Mouse (Mus musculus) erythroblast, adult 5-6 weeks (primary cell): ENCODE measurements around the gene Vmn1r148. TPM values are rescaled to one million over a fixed set of nuclear protein-coding genes. Genes with fewer than 3 reads are reported as not detected.
"Not testable (repeated sequence)": the region's sequence is repeated elsewhere in the genome, so short reads cannot be mapped to it uniquely, and the experiment has no call there.

ENCODE experiments used
- ATAC-seq: replicated peaks from 2 replicates; pipeline ENCODE4 v1.8.0; 2016; ENCODE audit warnings: moderate number of reproducible peaks, mild to moderate bottlenecking, moderate TSS enrichment, inconsistent platforms; ENCODE audit not compliant: poor library complexity, low FRiP score, severe bottlenecking
- total RNA-seq, 2 experiments: library from RNA; stranded (forward) in 1 of 2; stranded (reverse) in 1 of 2; fragments of 150-400 nt in 1 of 2; fragments of 200-764, 138-1000 nt in 1 of 2; gene quantifications; 2 replicates each; pipeline versions ENCODE4 v1.2.3 to v1.2.4; 2015 to 2017; ENCODE audit warnings: low replicate concordance in 2 of 2

Gene Vmn1r148
- total RNA-seq (2015; ENCODE audit: low replicate concordance) (not detected in 2 replicates), total RNA-seq (2017; ENCODE audit: low replicate concordance) (not detected in 2 replicates)

DNA sequence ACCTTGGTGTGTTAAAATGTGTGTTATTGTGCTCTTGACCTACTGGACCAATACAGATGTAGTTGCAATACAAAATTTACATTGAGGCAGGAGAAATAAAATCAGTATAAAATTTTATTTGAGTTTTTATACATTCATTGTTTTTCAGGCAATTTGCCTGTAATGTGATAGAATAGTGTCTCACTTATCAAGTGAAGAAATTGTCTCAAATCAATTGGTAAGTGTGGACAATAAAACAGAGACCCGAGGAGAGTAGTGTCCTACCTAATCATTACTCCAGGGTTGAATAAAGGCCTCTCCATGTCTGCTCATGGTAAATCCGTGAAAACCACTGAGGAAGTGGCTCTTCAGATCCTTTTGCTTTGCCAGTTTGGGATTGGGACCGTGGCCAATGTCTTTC is at the start of gene Vmn1r148:
TSS of gene Vmn1r148 (plus strand) at position 301 of the 400 bp plus-strand sequence.
- not testable (repeated sequence) for ATAC-seq

DNA sequence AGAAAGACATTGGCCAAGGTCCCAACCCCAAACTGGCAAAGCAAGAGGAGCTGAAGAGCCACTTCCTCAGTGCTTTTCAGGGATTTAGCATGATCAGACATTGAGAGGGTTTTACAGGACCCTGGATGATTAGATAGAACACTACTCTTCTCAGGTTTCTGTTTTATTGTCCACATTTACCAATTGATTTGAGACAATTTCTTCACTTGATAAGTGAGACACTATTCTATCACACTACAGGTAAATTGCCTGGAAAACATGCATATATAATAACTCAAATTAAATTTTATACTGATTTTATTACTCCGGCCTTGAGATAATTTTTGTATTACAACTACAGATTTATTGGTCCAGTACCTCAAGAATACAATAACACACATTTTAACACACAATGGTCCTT is 42.4 kb upstream of the Vmn1r148 start, which contains the start of gene Gm8660:
TSS of gene Gm8660 (minus strand) at position 101 of the 400 bp plus-strand sequence.
- ATAC-seq, result not testable (repeated sequence)

GRCm38 (mm10) chr7:22438129-22438528 is 24.7 kb downstream of the Vmn1r148 start, which contains the start of gene Vmn1r149:
Gene Vmn1r149, minus strand, starts transcription at chr7:22438229.
- ATAC-seq, result not testable (repeated sequence)

DNA sequence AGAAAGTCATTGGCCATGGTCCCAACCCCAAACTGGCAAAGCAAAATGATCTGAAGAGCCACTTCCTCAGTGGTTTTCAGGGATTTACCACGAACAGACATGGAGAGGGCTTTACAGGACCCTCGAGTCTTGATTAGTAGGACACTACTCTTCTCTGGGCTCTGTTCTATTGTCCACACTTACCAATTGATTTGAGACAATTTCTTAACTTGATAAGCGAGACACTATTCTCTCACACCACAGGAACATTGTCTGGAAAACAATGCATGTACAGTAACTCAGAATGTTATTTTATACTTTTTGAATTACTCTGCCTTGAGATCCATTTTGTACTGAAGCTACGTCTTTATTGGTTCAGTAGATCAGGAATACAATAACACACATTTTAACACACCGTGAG is 50.6 kb downstream of the Vmn1r148 start, which contains the start of gene Gm10665:
TSS of gene Gm10665 (minus strand) at position 101 of the 400 bp plus-strand sequence.
- not testable (repeated sequence) for ATAC-seq

Other genes with a start within 250 kb of the Vmn1r148 start
- gene Vmn1r142, start 249.5 kb upstream of the Vmn1r148 start, total RNA-seq (2015; ENCODE audit: low replicate concordance), result not detected in 2 replicates
- not detected in 2 replicates for gene Vmn1r142, start 249.5 kb upstream of the Vmn1r148 start, total RNA-seq (2017; ENCODE audit: low replicate concordance)
- gene Vmn1r143, start 224.2 kb upstream of the Vmn1r148 start, total RNA-seq (2015; ENCODE audit: low replicate concordance), result not detected in 2 replicates
- not detected in 2 replicates for gene Vmn1r143, start 224.2 kb upstream of the Vmn1r148 start, total RNA-seq (2017; ENCODE audit: low replicate concordance)
- not detected in 2 replicates for gene Gm8653, start 212.3 kb upstream of the Vmn1r148 start, total RNA-seq (2015; ENCODE audit: low replicate concordance)
- gene Gm8653, start 212.3 kb upstream of the Vmn1r148 start, total RNA-seq (2017; ENCODE audit: low replicate concordance), result not detected in 2 replicates
- not detected in 2 replicates for gene Gm8453, start 184.1 kb upstream of the Vmn1r148 start, total RNA-seq (2015; ENCODE audit: low replicate concordance)
- gene Gm8453, start 184.1 kb upstream of the Vmn1r148 start, total RNA-seq (2017; ENCODE audit: low replicate concordance), result not detected in 2 replicates
- gene Gm4187, start 83.9 kb upstream of the Vmn1r148 start, total RNA-seq (2015; ENCODE audit: low replicate concordance), result not detected in 2 replicates
- gene Gm4187, start 83.9 kb upstream of the Vmn1r148 start, total RNA-seq (2017; ENCODE audit: low replicate concordance), result not detected in 2 replicates
- gene Gm8660, start 42.5 kb upstream of the Vmn1r148 start, total RNA-seq (2015; ENCODE audit: low replicate concordance), result not detected in 2 replicates
- gene Gm8660, start 42.5 kb upstream of the Vmn1r148 start, total RNA-seq (2017; ENCODE audit: low replicate concordance), result not detected in 2 replicates
- not detected in 2 replicates for gene Vmn1r149, start 24.6 kb downstream of the Vmn1r148 start, total RNA-seq (2015; ENCODE audit: low replicate concordance)
- not detected in 2 replicates for gene Vmn1r149, start 24.6 kb downstream of the Vmn1r148 start, total RNA-seq (2017; ENCODE audit: low replicate concordance)
- gene Gm10665, start 50.5 kb downstream of the Vmn1r148 start, total RNA-seq (2015; ENCODE audit: low replicate concordance), result not detected in 2 replicates
- not detected in 2 replicates for gene Gm10665, start 50.5 kb downstream of the Vmn1r148 start, total RNA-seq (2017; ENCODE audit: low replicate concordance)
- gene Vmn1r151, start 86.1 kb downstream of the Vmn1r148 start, total RNA-seq (2015; ENCODE audit: low replicate concordance), result not detected in 2 replicates
- gene Vmn1r151, start 86.1 kb downstream of the Vmn1r148 start, total RNA-seq (2017; ENCODE audit: low replicate concordance), result not detected in 2 replicates
- not detected in 2 replicates for gene Vmn1r152, start 109.4 kb downstream of the Vmn1r148 start, total RNA-seq (2015; ENCODE audit: low replicate concordance)
- not detected in 2 replicates for gene Vmn1r152, start 109.4 kb downstream of the Vmn1r148 start, total RNA-seq (2017; ENCODE audit: low replicate concordance)
- not detected in 2 replicates for gene Gm8677, start 121.3 kb downstream of the Vmn1r148 start, total RNA-seq (2015; ENCODE audit: low replicate concordance)
- gene Gm8677, start 121.3 kb downstream of the Vmn1r148 start, total RNA-seq (2017; ENCODE audit: low replicate concordance), result not detected in 2 replicates
- not detected in 2 replicates for gene Gm4201, start 151.8 kb downstream of the Vmn1r148 start, total RNA-seq (2015; ENCODE audit: low replicate concordance)
- not detected in 2 replicates for gene Gm4201, start 151.8 kb downstream of the Vmn1r148 start, total RNA-seq (2017; ENCODE audit: low replicate concordance)
- not detected in 2 replicates for gene Gm4565, start 174.5 kb downstream of the Vmn1r148 start, total RNA-seq (2015; ENCODE audit: low replicate concordance)
- gene Gm4565, start 174.5 kb downstream of the Vmn1r148 start, total RNA-seq (2017; ENCODE audit: low replicate concordance), result not detected in 2 replicates
- not detected in 2 replicates for gene Vmn1r155, start 244.4 kb downstream of the Vmn1r148 start, total RNA-seq (2015; ENCODE audit: low replicate concordance)
- gene Vmn1r155, start 244.4 kb downstream of the Vmn1r148 start, total RNA-seq (2017; ENCODE audit: low replicate concordance), result not detected in 2 replicates